Comparison of ENCODE assay signal across 25 mouse cellular contexts in the genomic region with DNA sequence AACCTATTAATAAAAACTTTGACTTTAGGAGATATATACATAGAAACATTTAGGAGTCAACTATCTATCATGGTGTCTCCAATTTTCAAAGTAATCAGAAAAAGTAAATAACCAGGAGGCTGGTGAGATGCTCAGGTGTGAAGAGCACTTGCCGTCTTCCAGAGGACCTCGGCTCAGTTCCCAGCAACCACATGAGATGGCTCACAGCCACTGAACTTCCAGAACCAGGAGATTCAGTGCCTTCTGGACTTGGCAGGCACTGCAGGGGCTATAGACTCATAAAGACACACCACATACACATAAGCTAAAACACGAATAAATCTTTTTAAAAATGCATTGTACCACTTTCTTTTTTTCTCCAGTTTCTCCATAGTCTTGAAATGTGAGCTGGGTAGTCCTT.
DNase-seq lines count a peak whose midpoint lies in the region; ATAC-seq lines count a peak whose summit lies in the region.
"Had no signal": no experiment of that assay in that cellular context is flagged by ENCODE, and none has a peak within 500 bp of the region (broad histone marks: within the 10 kb centered on the region; RNA-seq: fewer than 3 reads in every experiment).

No protein-coding gene starts in this region.

- DNase-seq in cerebellum, adult 18-20 months: peak; percentile 57 to 65
- no peak for DNase-seq in cerebellum, adult 8-10 months
- DNase-seq in cerebellum, adult 9-10 months: peak; percentile 68
- peak; percentile 47 to 68 for DNase-seq in cerebellum, postnatal 25 days
- no peak for DNase-seq in forebrain, embryonic 11.5 days (ENCODE audit: low spot score)
- DNase-seq in left cerebral cortex, postnatal 36 days (ENCODE audit: low spot score in 2 of 2): no peak
- DNase-seq: adrenal gland, adult 2 months; adrenal gland, postnatal 14 days; embryo, embryonic 11 days; gastrocnemius, postnatal 10 days; gastrocnemius, postnatal 36 days; heart, adult 2 months; heart, postnatal 14 days; kidney, adult 11 months; kidney, adult 8-10 months had no signal

- H3K4me3 ChIP-seq in forebrain, embryonic 11.5 days (ENCODE audit: low read depth, low read length): no peak overlapping the region
- H3K4me3 ChIP-seq: embryonic facial prominence, embryonic 10.5 days; embryonic facial prominence, embryonic 13.5 days; erythroblast, embryonic 14.5 days; forebrain, embryonic 13.5 days; heart, adult 2 months; heart, embryonic 10.5 days; heart, embryonic 13.5 days; hindbrain, embryonic 12.5 days; hindbrain, embryonic 15.5 days had no signal

- H3K4me1 ChIP-seq in forebrain, embryonic 11.5 days (replicated peaks; ENCODE audit: control insufficient read depth, insufficient read depth, low read length): no peaks in the 10 kb centered on the region
- H3K4me1 ChIP-seq: embryonic facial prominence, embryonic 10.5 days; embryonic facial prominence, embryonic 13.5 days; forebrain, embryonic 13.5 days; heart, embryonic 10.5 days; heart, embryonic 13.5 days; hindbrain, embryonic 12.5 days; hindbrain, embryonic 15.5 days had no signal

- H3K36me3 ChIP-seq in forebrain, embryonic 11.5 days (ENCODE audit: control insufficient read depth, insufficient read depth, low read length): peaks cover 13% of the 10 kb centered on the region

- no peak for ATAC-seq in forebrain, embryonic 11.5 days (replicated peaks; ENCODE audit: low FRiP score)
- ATAC-seq: CD4-positive, CD25-positive, alpha-beta regulatory T cell, adult 4 months; forebrain, embryonic 13.5 days; forebrain, embryonic 16.5 days had no signal

- H3K9me3 ChIP-seq in forebrain, embryonic 11.5 days (ENCODE audit: control insufficient read depth, low read length): no peaks in the 10 kb centered on the region; the same call in 1 of the 2 replicates
- H3K9me3 ChIP-seq: embryonic facial prominence, embryonic 10.5 days; embryonic facial prominence, embryonic 13.5 days; heart, embryonic 10.5 days; heart, embryonic 13.5 days; hindbrain, embryonic 15.5 days had no signal

- no peak overlapping the region for H3K4me2 ChIP-seq in forebrain, embryonic 11.5 days (ENCODE audit: low read depth, low read length, severe bottlenecking)
- H3K4me2 ChIP-seq: embryonic facial prominence, embryonic 13.5 days; forebrain, embryonic 13.5 days; heart, embryonic 13.5 days; hindbrain, embryonic 12.5 days; hindbrain, embryonic 15.5 days had no signal

- H3K27ac ChIP-seq in forebrain, embryonic 11.5 days (ENCODE audit: low read depth, low read length): no peak overlapping the region
- H3K27ac ChIP-seq: embryonic facial prominence, embryonic 10.5 days; embryonic facial prominence, embryonic 13.5 days; forebrain, embryonic 13.5 days; heart, adult 2 months; heart, embryonic 10.5 days; heart, embryonic 13.5 days; hindbrain, embryonic 12.5 days; hindbrain, embryonic 15.5 days had no signal

- no peak overlapping the region for H3K9ac ChIP-seq in forebrain, embryonic 11.5 days (ENCODE audit: low read length)
- H3K9ac ChIP-seq: embryonic facial prominence, embryonic 13.5 days; forebrain, embryonic 13.5 days; heart, embryonic 13.5 days; hindbrain, embryonic 12.5 days; hindbrain, embryonic 15.5 days had no signal

- no peaks in the 10 kb centered on the region for H3K27me3 ChIP-seq in forebrain, embryonic 11.5 days (ENCODE audit: control insufficient read depth, insufficient read depth, low read length)
- H3K27me3 ChIP-seq: embryonic facial prominence, embryonic 13.5 days; forebrain, embryonic 13.5 days; heart, embryonic 13.5 days; hindbrain, embryonic 12.5 days; hindbrain, embryonic 15.5 days had no signal

- intact Hi-C loops in left cerebral cortex, postnatal 36 days (cut with DNase I): no loop called here

- 93% methylated on average over 3 of the region's 3 CpGs for WGBS in forebrain, embryonic 11.5 days

Comparison
In these comparisons a context has a peak if more than half of its experiments do, and no peak if none do; other contexts are left out.
1. DNase-seq: peak in cerebellum, adult 18-20 months (2 of 2), cerebellum, adult 9-10 months (single experiment) and cerebellum, postnatal 25 days (2 of 2); none in cerebellum, adult 8-10 months (single experiment), forebrain, embryonic 11.5 days (single experiment) and left cerebral cortex, postnatal 36 days (0 of 2).